Comparison of ENCODE assay signal across 11 mouse cellular contexts in genomic region chr16:85415415-85415814, GRCm38 (mm10).
DNase-seq lines count a peak whose midpoint lies in the region; ATAC-seq and TF ChIP-seq lines count a peak whose summit lies in the region.
"Had no signal": no experiment of that assay in that cellular context is flagged by ENCODE, and none has a peak within 500 bp of the region (broad histone marks: within the 10 kb centered on the region; RNA-seq: fewer than 3 reads in every experiment).

No protein-coding gene starts in this region.

- DNase-seq in left cerebral cortex, postnatal 4 days = peak; percentile 90
- no peak for DNase-seq in left cerebral cortex, postnatal 36 days (ENCODE audit: low spot score in 2 of 2)
- DNase-seq in cerebellum, adult 2 months = peak; percentile 88 to 92
- peak; percentile 31 for DNase-seq in heart, postnatal 25 days (ENCODE audit: low spot score)
- DNase-seq in left cerebral cortex, adult 8-10 months (ENCODE audit: low spot score in 2 of 2) = no peak
- DNase-seq in T-cell, adult 2 months (ENCODE audit: low spot score) = no peak

- no peaks in the 10 kb centered on the region for H3K27me3 ChIP-seq in forebrain, embryonic 13.5 days
- no peaks in the 10 kb centered on the region for H3K27me3 ChIP-seq in forebrain, embryonic 12.5 days
- no peaks in the 10 kb centered on the region for H3K27me3 ChIP-seq in cerebellum, adult 2 months (ENCODE audit: control insufficient read depth, insufficient read depth, low read length)
- H3K27me3 ChIP-seq: limb, embryonic 12.5 days had no signal

- WGBS in forebrain, embryonic 13.5 days = 75% methylated on average over 3 of the region's 3 CpGs
- 81% methylated on average over 3 of the region's 3 CpGs for WGBS in forebrain, embryonic 12.5 days
- 14% methylated on average over 3 of the region's 3 CpGs for WGBS in cerebellum, adult 2 months

- H3K4me1 ChIP-seq in forebrain, embryonic 13.5 days = peaks cover 3% of the 10 kb centered on the region; the same call in 1 of the 2 replicates
- H3K4me1 ChIP-seq in forebrain, embryonic 12.5 days = no peaks in the 10 kb centered on the region
- peaks cover 5% of the 10 kb centered on the region for H3K4me1 ChIP-seq in cerebellum, adult 2 months (ENCODE audit: control insufficient read depth, insufficient read depth, low read length)
- H3K4me1 ChIP-seq: limb, embryonic 12.5 days had no signal

- TF ChIP-seq CTCF in cerebellum, adult 2 months (IDR thresholded peaks at IDR 0.05; ENCODE audit: borderline replicate concordance, insufficient read depth, low read depth, low read length) = no peak

- intact Hi-C loops in left cerebral cortex, postnatal 4 days (cut with DNase I) = no loop called here
- intact Hi-C loops in left cerebral cortex, postnatal 36 days (cut with DNase I) = no loop called here
- intact Hi-C loops in heart, postnatal 25 days (cut with DNase I) = no loop called here

- no peak for TF ChIP-seq POLR2A in cerebellum, adult 2 months (IDR thresholded peaks at IDR 0.05; ENCODE audit: borderline replicate concordance, insufficient read depth, low read length)

- no peak overlapping the region for H3K9ac ChIP-seq in forebrain, embryonic 13.5 days
- no peak overlapping the region for H3K9ac ChIP-seq in forebrain, embryonic 12.5 days
- H3K9ac ChIP-seq: limb, embryonic 12.5 days had no signal

- H3K36me3 ChIP-seq in forebrain, embryonic 13.5 days (ENCODE audit: poor library complexity, severe bottlenecking) = no peaks in the 10 kb centered on the region
- no peaks in the 10 kb centered on the region for H3K36me3 ChIP-seq in forebrain, embryonic 12.5 days (replicated peaks)
- H3K36me3 ChIP-seq: limb, embryonic 12.5 days had no signal

- ATAC-seq in forebrain, embryonic 13.5 days = peak; percentile 45; the same call in 1 of the 2 replicates
- ATAC-seq in forebrain, embryonic 12.5 days (ENCODE audit: low FRiP score) = no peak
- ATAC-seq: activated CD4-positive, CD25-positive, alpha-beta regulatory T cell, adult 4 months had no signal

- H3K9me3 ChIP-seq in forebrain, embryonic 13.5 days (replicated peaks) = no peaks in the 10 kb centered on the region
- H3K9me3 ChIP-seq in forebrain, embryonic 12.5 days = no peaks in the 10 kb centered on the region
- H3K9me3 ChIP-seq: limb, embryonic 12.5 days had no signal

- H3K4me2 ChIP-seq in forebrain, embryonic 13.5 days = no peak overlapping the region
- H3K4me2 ChIP-seq in forebrain, embryonic 12.5 days = no peak overlapping the region
- H3K4me2 ChIP-seq: limb, embryonic 12.5 days had no signal

- no peak overlapping the region for H3K27ac ChIP-seq in forebrain, embryonic 13.5 days
- no peak overlapping the region for H3K27ac ChIP-seq in forebrain, embryonic 12.5 days
- H3K27ac ChIP-seq in cerebellum, adult 2 months (ENCODE audit: insufficient read depth, low read length) = no peak overlapping the region
- H3K27ac ChIP-seq: limb, embryonic 12.5 days had no signal

- no peak overlapping the region for H3K4me3 ChIP-seq in forebrain, embryonic 13.5 days
- H3K4me3 ChIP-seq in forebrain, embryonic 12.5 days (replicated peaks) = no peak overlapping the region
- H3K4me3 ChIP-seq in cerebellum, adult 2 months (replicated peaks; ENCODE audit: insufficient read depth, low read depth, low read length) = no peak overlapping the region
- H3K4me3 ChIP-seq: limb, embryonic 12.5 days; myocyte had no signal

Comparison
In these comparisons a context has a peak if more than half of its experiments do, and no peak if none do; other contexts are left out.
1. DNase-seq: peak in left cerebral cortex, postnatal 4 days (single experiment), cerebellum, adult 2 months (2 of 2) and heart, postnatal 25 days (single experiment); none in left cerebral cortex, postnatal 36 days (0 of 2), left cerebral cortex, adult 8-10 months (0 of 2) and T-cell, adult 2 months (single experiment).